Mouse (Mus musculus): ENCODE measurements around the gene Olfr799. TPM values are rescaled to one million over a fixed set of nuclear protein-coding genes. Genes with fewer than 3 reads are reported as not detected.

Gene Olfr799
- total RNA-seq (2012; rRNA removed) (not detected in 2 replicates), total RNA-seq (2014; rRNA removed) (not detected in 2 replicates), polyA plus RNA-seq (2012; ENCODE audit: insufficient read length, low read depth) (not detected in 2 replicates)

- Histone ChIP-seq H3K9ac (ENCODE audit: insufficient read depth, low read depth) (no peak within 1 kb of the TSS), H3K79me2 (replicated peaks; ENCODE audit: control insufficient read depth, extremely low read depth, insufficient read depth, poor library complexity, severe bottlenecking) (no peaks in the 10 kb centered on the region), H3K27me3 (replicated peaks) (no peaks in the 10 kb centered on the region), H3K4me1 (ENCODE audit: control insufficient read depth in 1 of 2, insufficient read depth in 2 of 2) (no peaks in the 10 kb centered on the region), H3K27ac (ENCODE audit: insufficient read depth, low read depth) (no peak within 1 kb of the TSS), H3K9me3 (replicated peaks; ENCODE audit: low read length) (no peaks in the 10 kb centered on the region), H3K4me3 (replicated peaks in 1 of 3; ENCODE audit: low read depth in 2 of 3, low read length in 2 of 3, poor library complexity in 1 of 3) (no peak within 1 kb of the TSS), H3K36me3 (replicated peaks in 1 of 2; ENCODE audit: control insufficient read depth in 1 of 2, insufficient read depth in 1 of 2, low read length in 1 of 2) (no peaks in the 10 kb centered on the region), H3K4me2 (ENCODE audit: insufficient read depth, low read depth, poor library complexity, severe bottlenecking) (no peak within 1 kb of the TSS)
- no peak for DNase-seq (ENCODE audit: extremely low read depth)
- TF ChIP-seq USF2 (conservative IDR thresholded peaks at IDR 0.05; ENCODE audit: low read depth, low read length): no peak
- TF ChIP-seq CHD2 (IDR thresholded peaks at IDR 0.05; ENCODE audit: low read length): no peak
- TF ChIP-seq POLR2AphosphoS2 (IDR thresholded peaks at IDR 0.05; ENCODE audit: low read depth, low read length): no peak
- TF ChIP-seq NELFE (IDR thresholded peaks at IDR 0.05; ENCODE audit: low read depth, low read length): no peak
- no peak for TF ChIP-seq CTCF (conservative IDR thresholded peaks at IDR 0.05 in 1 of 2, IDR thresholded peaks at IDR 0.05 in 1 of 2; ENCODE audit: low read depth in 2 of 2, low read length in 2 of 2)
- TF ChIP-seq SIN3A (IDR thresholded peaks at IDR 0.05; ENCODE audit: low read length): no peak
- TF ChIP-seq MYC (IDR thresholded peaks at IDR 0.05; ENCODE audit: low read depth, low read length): no peak
- no peak for TF ChIP-seq ELF1 (IDR thresholded peaks at IDR 0.05; ENCODE audit: low read depth, low read length)
- no peak for TF ChIP-seq TBP (conservative IDR thresholded peaks at IDR 0.05; ENCODE audit: low read depth, low read length)
- no peak for TF ChIP-seq ZC3H11A (IDR thresholded peaks at IDR 0.05; ENCODE audit: low read depth, low read length)
- no peak for TF ChIP-seq HCFC1 (IDR thresholded peaks at IDR 0.05; ENCODE audit: low read depth, low read length)
- TF ChIP-seq MXI1 (IDR thresholded peaks at IDR 0.05; ENCODE audit: low read depth, low read length): no peak
- no peak for TF ChIP-seq ZKSCAN1 (IDR thresholded peaks at IDR 0.05; ENCODE audit: borderline replicate concordance, low read depth, low read length)
- TF ChIP-seq MAX (IDR thresholded peaks at IDR 0.05; ENCODE audit: low read length): no peak
- no peak for TF ChIP-seq ETS1 (conservative IDR thresholded peaks at IDR 0.05; ENCODE audit: low read depth, low read length)
- TF ChIP-seq NRF1 (IDR thresholded peaks at IDR 0.05; ENCODE audit: low read depth, low read length): no peak
- no peak for TF ChIP-seq EP300 (IDR thresholded peaks at IDR 0.05; ENCODE audit: low read length)
- TF ChIP-seq JUN (IDR thresholded peaks at IDR 0.05; ENCODE audit: insufficient read depth, low read depth, low read length): no peak
- TF ChIP-seq USF1 (IDR thresholded peaks at IDR 0.05; ENCODE audit: low read depth, low read length): no peak
- TF ChIP-seq RAD21 (IDR thresholded peaks at IDR 0.05; ENCODE audit: low read depth, low read length): no peak
- in situ Hi-C loops (cut with MboI; ENCODE audit: low pct_ligation_motif_present, low pct_unique_long_range_greater_than_20kb, low sequenced_read_pairs) (no loop called here), dilution Hi-C loops (cut with MboI; ENCODE audit: extremely low pct_ligation_motif_present, extremely low pct_unique_long_range_greater_than_20kb, low sequenced_read_pairs) (no loop called here)
These were observed at the start of gene Olfr799 for GRCm38 (mm10) chr10:129637184-129637583. Gene Olfr799 (plus strand): TSS chr10:129637484.

- H3K9me3 ChIP-seq (replicated peaks; ENCODE audit: low read length): no peaks in the 10 kb centered on the region
- H3K4me1 ChIP-seq (ENCODE audit: control insufficient read depth in 1 of 2, insufficient read depth in 2 of 2): no peaks in the 10 kb centered on the region
- H3K27ac ChIP-seq (ENCODE audit: insufficient read depth, low read depth): no peak within 1 kb of the TSS
- in situ Hi-C loops (cut with MboI; ENCODE audit: low pct_ligation_motif_present, low pct_unique_long_range_greater_than_20kb, low sequenced_read_pairs): no loop called here
- DNase-seq (ENCODE audit: extremely low read depth): no peak
- no peaks in the 10 kb centered on the region for H3K27me3 ChIP-seq (replicated peaks)
- H3K4me3 ChIP-seq (replicated peaks in 1 of 3; ENCODE audit: low read depth in 2 of 3, low read length in 2 of 3, poor library complexity in 1 of 3): no peak within 1 kb of the TSS
- no peak within 1 kb of the TSS for H3K9ac ChIP-seq (ENCODE audit: insufficient read depth, low read depth)
- H3K4me2 ChIP-seq (ENCODE audit: insufficient read depth, low read depth, poor library complexity, severe bottlenecking): no peak within 1 kb of the TSS
- dilution Hi-C loops (cut with MboI; ENCODE audit: extremely low pct_ligation_motif_present, extremely low pct_unique_long_range_greater_than_20kb, low sequenced_read_pairs): no loop called here
- TF ChIP-seq MYC (IDR thresholded peaks at IDR 0.05; ENCODE audit: low read depth, low read length) (no peak), MEF2A (IDR thresholded peaks at IDR 0.05; ENCODE audit: borderline replicate concordance, low read depth, low read length) (no peak), ZKSCAN1 (IDR thresholded peaks at IDR 0.05; ENCODE audit: borderline replicate concordance, low read depth, low read length) (no peak), HCFC1 (IDR thresholded peaks at IDR 0.05; ENCODE audit: low read depth, low read length) (no peak), MAZ (IDR thresholded peaks at IDR 0.05; ENCODE audit: low read depth, low read length) (no peak), ZC3H11A (IDR thresholded peaks at IDR 0.05; ENCODE audit: low read depth, low read length) (no peak), CHD2 (IDR thresholded peaks at IDR 0.05; ENCODE audit: low read length) (no peak), ZNF384 (IDR thresholded peaks at IDR 0.05; ENCODE audit: low read depth, low read length) (no peak), MAX (IDR thresholded peaks at IDR 0.05; ENCODE audit: low read length) (no peak), PAX5 (IDR thresholded peaks at IDR 0.05; ENCODE audit: low read length) (no peak), NRF1 (IDR thresholded peaks at IDR 0.05; ENCODE audit: low read depth, low read length) (no peak), SIN3A (IDR thresholded peaks at IDR 0.05; ENCODE audit: low read length) (no peak), MAFK (IDR thresholded peaks at IDR 0.05; ENCODE audit: insufficient replicate concordance, low read length) (no peak), E2F4 (IDR thresholded peaks at IDR 0.05; ENCODE audit: insufficient replicate concordance, low read depth, low read length) (no peak), MXI1 (IDR thresholded peaks at IDR 0.05; ENCODE audit: low read depth, low read length) (no peak)
- no peaks in the 10 kb centered on the region for H3K79me2 ChIP-seq (replicated peaks; ENCODE audit: control insufficient read depth, extremely low read depth, insufficient read depth, poor library complexity, severe bottlenecking)
- no peaks in the 10 kb centered on the region for H3K36me3 ChIP-seq (replicated peaks in 1 of 2; ENCODE audit: control insufficient read depth in 1 of 2, insufficient read depth in 1 of 2, low read length in 1 of 2)
These were observed 24.8 kb upstream of the Olfr799 start, which contains the start of gene Olfr796 for GRCm38 (mm10) chr10:129612470-129612869. Gene Olfr796 (minus strand): TSS chr10:129612570.
